Mouse (Mus musculus) bone marrow macrophage, adult 2 months (primary cell): ENCODE measurements at regions not wholly inside any gene's neighbourhood (a gene's known extent, or its start where the extent isn't known, plus 50 kb on each side); places are given as distances from the start of the nearest gene placed in this dataset.

Source experiments
- CTCF ChIP-seq: IDR thresholded peaks from 2 replicates; pipeline ENCODE4 v1.5.1; 2012; ENCODE audit warnings: low read depth, mild to moderate bottlenecking, low read length, moderate library complexity
- POLR2A ChIP-seq: IDR thresholded peaks from 2 replicates; pipeline ENCODE4 v1.6.1; 2012; ENCODE audit warnings: mild to moderate bottlenecking, low read depth, low read length, borderline replicate concordance

GRCm38 (mm10) chr13:6128903-6129302 lies 267.6 kb downstream of the Klf6 start:
- no peak for TF ChIP-seq CTCF
- TF ChIP-seq POLR2A = no peak
